Mouse (Mus musculus) lung, postnatal 0 days (tissue): ENCODE data around the gene Trio.

Experiments
- CTCF ChIP-seq: IDR thresholded peaks from 2 replicates; pipeline ENCODE4 v1.5.1; 2016; ENCODE audit warnings: antibody characterized with exemption, mild to moderate bottlenecking
- EP300 ChIP-seq: IDR thresholded peaks from 2 replicates; pipeline ENCODE4 v1.6.1; 2016; ENCODE audit warnings: antibody characterized with exemption, mild to moderate bottlenecking, control low read depth

DNA sequence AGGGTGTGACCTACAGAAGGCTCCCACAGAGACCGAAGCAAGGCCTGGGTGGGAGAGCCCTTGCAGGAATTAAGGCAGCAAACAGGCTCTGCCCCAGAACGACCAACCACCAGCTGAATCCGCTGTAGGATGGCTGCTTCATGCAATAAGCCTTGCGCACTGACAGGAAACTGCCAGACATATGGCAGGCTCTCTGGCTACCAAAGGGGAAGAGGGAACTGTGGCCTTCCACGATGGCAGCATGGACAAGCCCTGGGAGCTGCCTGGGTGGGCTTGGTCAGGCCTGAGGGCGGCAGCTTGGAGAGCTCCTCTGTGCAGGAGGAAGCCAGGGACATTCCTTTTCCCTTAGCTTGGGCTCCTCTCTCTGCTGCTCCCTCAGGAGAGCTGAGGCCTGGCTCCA, 159.6 kb downstream of the Trio start:
- TF ChIP-seq EP300 (no peak), CTCF (no peak)
